Mouse (Mus musculus): Measurements from ENCODE around the gene Hormad1.
"Not testable (repeated sequence)": the region's sequence is repeated elsewhere in the genome, so short reads cannot be mapped to it uniquely, and the experiment has no call there.

DNA sequence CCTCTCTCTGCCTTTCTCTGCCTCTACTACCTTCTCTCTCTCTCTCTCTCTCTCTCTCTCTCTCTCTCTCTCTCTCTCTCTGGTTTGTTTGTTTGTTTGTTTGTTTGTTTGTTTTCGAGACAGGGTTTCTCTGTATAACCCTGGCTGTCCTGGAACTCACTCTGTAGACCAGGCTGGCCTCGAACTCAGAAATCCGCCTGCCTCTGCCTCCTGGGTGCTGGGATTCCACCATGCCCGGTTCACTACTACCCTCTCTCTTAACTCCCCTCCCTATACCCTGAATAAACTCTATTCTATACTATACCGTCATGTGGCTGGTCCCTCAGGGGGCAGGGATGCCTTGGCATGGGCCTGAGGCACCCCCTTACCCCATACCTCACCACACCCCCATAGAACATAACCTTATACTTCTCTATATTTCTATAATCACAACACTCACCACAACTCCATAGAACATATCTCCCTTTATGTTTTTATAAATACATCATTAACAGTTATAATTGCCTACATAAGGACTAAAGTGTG lies 64.6 kb downstream of the Hormad1 start:
- TF ChIP-seq CTCF (conservative IDR thresholded peaks at IDR 0.05; ENCODE audit: low read length); POU5F1 (IDR thresholded peaks at IDR 0.05; ENCODE audit: borderline replicate concordance, low read length): not testable (repeated sequence)

Data from E14TG2a.4 (cell line).